Mouse (Mus musculus) granulocyte monocyte progenitor cell, adult 5-6 weeks (primary cell): Measurements from ENCODE around the gene Sh3rf1. TPM values are rescaled to one million over a fixed set of nuclear protein-coding genes. Genes with fewer than 3 reads are reported as not detected.
A peak's percentile ranks its signal among the peaks of the same experiment; 100 is the strongest.

Source experiments
- ATAC-seq: replicated peaks from 2 replicates; pipeline ENCODE4 v1.8.0; 2016; ENCODE audit warnings: mild to moderate bottlenecking, moderate TSS enrichment, inconsistent platforms; ENCODE audit not compliant: poor library complexity, severe bottlenecking
- total RNA-seq, 2 experiments: library from RNA; stranded (forward) in 1 of 2; stranded (reverse) in 1 of 2; fragments of 200-712, 200-1000 nt in 1 of 2; fragments of >200 nt in 1 of 2; fragmentation: Nextera tagmentation in 1 of 2; gene quantifications; 2 replicates each; pipeline ENCODE4 v1.2.3; 2014 to 2017

Gene Sh3rf1
- total RNA-seq, 2 experiments from 2014 or later: 2.0 to 2.1 TPM

- ATAC-seq: no peak
Measured at GRCm38 (mm10) chr8:61259526-61259925, 35.9 kb downstream of the Sh3rf1 start.

DNA sequence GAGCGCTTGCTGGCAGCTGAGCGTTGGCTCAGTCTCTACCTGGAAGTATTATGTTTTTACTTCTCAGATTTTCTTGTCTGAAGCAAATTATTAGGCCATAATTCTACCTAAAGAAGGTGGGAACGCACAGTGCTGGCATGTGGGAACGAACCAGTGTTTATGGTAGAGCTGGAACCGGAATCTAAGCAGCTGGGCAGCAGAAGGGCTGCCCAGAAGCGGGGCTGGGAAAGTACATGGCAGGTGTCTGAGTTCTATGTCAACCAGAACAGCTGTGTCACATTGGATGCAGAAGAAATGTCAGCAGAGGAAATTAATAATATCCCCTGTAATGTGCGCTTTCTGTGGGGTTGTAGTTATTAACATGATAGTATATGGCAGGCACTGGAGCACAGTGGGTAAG, 36.9 kb downstream of the Sh3rf1 start:
- no peak for ATAC-seq

DNA sequence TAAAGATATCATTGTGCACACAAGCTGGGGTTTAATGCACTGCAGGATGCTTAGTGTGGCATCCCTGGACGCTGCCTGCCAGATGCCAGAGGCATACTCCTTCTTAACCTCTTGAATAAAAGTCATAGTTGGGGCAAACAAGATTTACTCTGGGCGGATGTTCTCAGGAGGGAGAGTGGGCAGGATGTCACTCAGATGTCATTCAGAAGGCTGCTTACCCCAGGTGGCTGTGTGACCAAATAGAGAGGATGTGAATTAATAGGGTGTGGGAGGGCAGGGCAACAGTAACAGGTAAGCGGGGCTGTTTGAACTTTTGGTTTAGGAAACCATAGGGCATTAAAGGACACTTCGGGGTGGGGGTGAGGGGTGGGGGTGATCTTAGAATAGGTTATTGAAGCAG, 37.7 kb downstream of the Sh3rf1 start:
- no peak for ATAC-seq

DNA sequence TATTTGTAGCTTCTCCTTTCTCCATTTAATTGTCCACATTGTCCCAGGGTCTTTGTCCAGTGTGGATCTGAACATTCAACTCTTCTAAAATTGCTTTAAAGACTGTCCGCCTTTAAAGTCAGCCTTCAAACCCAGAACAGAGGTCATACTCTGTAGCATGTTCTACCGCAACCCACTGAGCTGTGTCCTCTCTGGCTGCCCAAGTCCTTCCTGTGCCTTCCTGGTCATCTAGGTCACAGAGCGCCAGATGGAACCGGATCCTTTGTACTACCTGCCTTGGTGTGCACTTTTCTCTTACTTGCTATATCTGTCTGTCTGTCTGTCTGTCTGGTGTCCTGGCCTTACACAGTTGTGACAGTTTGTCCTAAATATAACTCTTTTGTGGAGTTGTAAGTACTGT, 40.0 kb downstream of the Sh3rf1 start:
- ATAC-seq: no peak

DNA sequence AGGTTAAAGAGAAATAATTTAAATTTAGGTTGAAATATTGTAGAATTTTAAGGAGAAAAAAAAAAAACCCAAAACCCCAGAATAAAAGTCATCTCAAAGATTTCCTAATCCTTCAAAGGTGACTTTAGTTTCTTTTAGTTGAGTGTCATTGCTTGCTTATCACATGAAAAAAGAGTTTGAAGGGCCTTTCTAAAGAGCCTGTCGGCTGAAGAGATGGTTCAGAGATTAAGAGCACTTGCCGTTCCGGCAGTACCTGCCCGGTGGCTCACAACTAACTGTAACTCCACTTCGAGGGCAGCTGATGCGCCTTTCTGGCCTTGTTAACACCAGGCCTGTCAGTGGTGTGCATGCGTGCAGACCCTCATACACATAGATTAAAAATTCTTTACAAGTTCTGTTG, 41.2 kb downstream of the Sh3rf1 start:
- ATAC-seq: no peak

- ATAC-seq: no peak
Measured at GRCm38 (mm10) chr8:61265390-61265789, 41.7 kb downstream of the Sh3rf1 start.

DNA sequence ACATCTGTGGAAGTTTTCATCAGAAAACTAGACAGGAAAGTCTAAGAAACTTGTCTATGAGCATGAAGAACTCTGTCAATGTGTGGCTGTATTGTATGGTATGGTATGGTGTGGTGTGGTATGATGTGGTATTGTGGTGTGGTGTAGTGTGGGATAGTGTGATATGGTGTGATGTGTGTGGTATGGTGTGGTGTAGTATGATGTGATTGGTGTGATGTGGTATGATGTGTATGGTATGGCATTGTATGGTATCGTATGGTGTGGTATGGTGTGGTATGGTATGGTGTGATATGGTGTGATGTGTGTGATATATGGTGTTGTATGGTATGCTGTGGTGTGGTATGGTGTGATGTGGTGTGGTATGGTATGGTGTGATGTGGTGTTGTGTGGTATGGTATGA, 43.4 kb downstream of the Sh3rf1 start:
- ATAC-seq: no peak

- no peak for ATAC-seq
Measured at GRCm38 (mm10) chr8:61267692-61268091, 44.0 kb downstream of the Sh3rf1 start.

GRCm38 (mm10) chr8:61268233-61268916, 44.7 kb downstream of the Sh3rf1 start:
- no peak for ATAC-seq

DNA sequence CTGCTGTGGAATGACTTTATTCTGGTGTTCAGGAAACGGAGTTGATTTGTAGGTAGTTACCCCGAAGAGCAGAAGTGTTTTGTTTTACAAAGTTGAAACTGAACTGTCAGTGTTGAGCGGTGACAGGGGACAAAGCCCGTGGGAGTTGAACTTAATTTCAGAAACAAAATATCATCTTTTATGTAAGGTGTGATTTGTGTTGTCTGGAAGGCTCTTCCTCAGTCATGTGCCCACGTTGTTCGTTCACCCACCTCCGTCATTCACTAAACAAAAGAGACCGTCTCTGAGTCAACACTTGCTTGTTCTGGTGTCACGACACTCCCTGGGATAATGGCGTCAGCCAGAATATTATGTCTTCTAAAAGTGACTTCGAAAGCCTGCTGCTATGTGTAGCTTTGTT, 46.3 kb downstream of the Sh3rf1 start:
- no peak for ATAC-seq

- ATAC-seq: no peak
Measured at GRCm38 (mm10) chr8:61270541-61270940, 46.9 kb downstream of the Sh3rf1 start.

- ATAC-seq: no peak
Measured at GRCm38 (mm10) chr8:61270961-61271360, 47.3 kb downstream of the Sh3rf1 start.

- ATAC-seq: no peak
Measured at GRCm38 (mm10) chr8:61272838-61273237, 49.2 kb downstream of the Sh3rf1 start.

DNA sequence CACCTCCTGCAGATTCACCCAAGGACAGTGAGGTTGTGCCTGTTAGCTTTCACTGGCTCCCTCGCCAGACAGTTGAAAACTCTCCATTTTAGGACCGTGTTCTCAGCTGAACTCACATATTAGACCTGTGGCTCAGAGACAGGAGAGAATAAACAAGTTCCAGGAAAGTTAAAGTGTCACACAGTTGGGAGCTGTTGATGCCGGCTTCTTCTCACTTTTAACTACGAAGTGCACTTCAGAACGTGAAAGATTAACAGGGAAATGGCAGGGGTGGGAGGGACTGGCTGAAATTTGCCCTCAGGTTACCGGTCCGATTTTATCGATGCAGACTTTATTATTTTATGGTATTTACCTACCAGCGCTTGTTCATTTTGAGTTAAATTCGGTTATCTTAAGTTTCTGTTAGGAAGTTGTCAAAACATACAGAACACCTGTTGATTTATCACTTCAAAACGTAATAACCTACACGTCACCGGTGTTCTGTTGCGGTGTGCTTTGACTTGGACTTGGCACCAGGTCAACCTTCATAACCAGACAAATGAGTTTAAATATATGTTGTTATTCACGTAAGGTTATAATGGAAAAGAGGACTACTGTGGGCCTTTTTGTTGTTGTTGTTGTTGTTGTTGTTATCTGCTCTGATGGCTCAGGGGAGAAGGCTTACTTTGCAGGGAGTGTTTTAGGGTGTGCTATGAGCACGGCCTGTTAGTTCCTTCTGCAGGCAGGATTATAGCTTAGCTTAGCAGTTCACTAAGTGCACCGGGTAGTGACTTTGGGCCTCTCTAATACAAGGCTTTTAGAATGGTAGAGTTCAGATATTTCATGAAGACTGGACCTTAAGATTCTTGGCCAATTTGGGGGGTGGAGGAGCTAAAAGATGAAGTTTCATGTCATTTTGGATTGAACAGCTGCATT, 49.9 kb downstream of the Sh3rf1 start:
- ATAC-seq: no peak

DNA sequence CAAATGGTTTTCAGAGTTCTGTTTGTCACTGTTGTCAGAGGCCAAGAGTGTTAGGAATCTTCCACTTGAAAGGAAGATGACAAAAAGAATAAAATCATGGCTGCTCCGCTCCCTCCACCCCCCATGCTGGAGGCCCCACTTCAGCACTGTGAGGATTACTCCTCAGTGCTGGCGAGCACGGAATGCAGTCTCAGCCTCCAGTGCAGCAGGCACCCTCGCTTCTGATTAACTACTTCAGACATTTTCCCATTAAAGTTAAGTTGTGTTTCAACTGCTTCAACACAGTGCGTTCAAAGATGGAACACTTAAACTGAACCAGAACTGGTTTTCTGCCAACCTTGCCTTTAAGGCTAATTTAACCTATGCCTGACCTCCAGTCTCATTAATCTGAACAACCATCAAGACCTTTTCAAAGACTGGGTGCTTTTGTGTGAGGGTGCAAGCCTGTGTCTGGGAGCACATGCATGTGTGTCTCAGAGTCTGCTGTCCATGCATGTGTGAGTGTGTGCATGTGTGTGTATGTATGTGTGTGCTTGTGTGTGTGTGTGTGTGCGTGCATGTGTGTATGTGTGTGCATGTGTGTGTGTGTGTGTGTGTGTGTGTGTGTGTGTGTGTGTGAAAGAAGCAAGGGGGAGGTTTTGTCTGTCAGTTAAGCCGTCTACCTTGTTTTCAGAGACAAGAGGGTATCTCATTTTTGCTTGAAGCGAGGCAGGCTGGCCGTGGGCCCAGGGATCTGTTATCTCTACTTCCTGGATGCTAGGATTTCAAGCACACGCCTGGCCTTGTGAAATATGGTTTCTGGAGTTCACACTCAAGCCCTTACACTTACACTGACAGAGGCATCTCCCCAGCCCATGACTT, 51.2 kb downstream of the Sh3rf1 start:
- ATAC-seq: no peak

GRCm38 (mm10) chr8:61275463-61276356, 52.0 kb downstream of the Sh3rf1 start:
- ATAC-seq: no peak

DNA sequence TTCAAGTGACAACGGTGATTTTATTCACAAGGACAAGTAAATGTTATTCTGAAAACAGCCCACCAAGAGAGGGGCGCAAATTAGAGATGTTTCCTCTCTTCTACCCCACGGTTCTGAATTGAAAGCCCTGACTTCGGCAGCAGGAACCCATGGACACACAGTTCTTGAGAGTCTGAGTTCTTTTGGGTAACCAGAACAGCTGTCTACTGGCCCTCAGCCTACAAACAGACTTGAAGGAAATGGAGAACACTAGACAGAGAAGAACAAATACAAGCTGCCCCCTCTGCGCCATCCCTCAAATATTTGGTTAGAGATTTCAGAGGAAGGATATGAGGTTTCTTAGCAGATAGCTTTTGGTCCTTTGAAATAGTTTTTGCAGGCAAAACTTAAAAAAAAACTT, 52.7 kb downstream of the Sh3rf1 start:
- peak; percentile 38 for ATAC-seq

- no peak for ATAC-seq
Measured at GRCm38 (mm10) chr8:61279030-61279429, 55.4 kb downstream of the Sh3rf1 start.

GRCm38 (mm10) chr8:61282303-61283168, 58.9 kb downstream of the Sh3rf1 start:
- ATAC-seq: no peak
